Mouse (Mus musculus) large intestine, adult 2 months (tissue): Measurements from ENCODE around the gene Ntn3. TPM values are rescaled to one million over a fixed set of nuclear protein-coding genes. Genes with fewer than 3 reads are reported as not detected.

ENCODE experiments used
- DNase-seq: peaks from one replicate; pipeline ENCODE4 v3.0.0-alpha.2; 2012; ENCODE audit warnings: low read depth, low spot score
- WGBS: fragments of 180-500 bp; shearing (Covaris S2); methylation state at CpG from one replicate; pipeline ENCODE4 v1.1.7; 2018; 5-methylcytosine and 5-hydroxymethylcytosine counted together
- polyA plus RNA-seq: library from polyadenylated mRNA; depleted of rRNA; stranded (reverse); fragments of >200 nt; gene quantifications from 2 replicates; pipeline ENCODE4 v1.2.3, GENCODE M21; 2012

The Ntn3 gene
- polyA plus RNA-seq, 1 experiment: 1.1 TPM

DNA sequence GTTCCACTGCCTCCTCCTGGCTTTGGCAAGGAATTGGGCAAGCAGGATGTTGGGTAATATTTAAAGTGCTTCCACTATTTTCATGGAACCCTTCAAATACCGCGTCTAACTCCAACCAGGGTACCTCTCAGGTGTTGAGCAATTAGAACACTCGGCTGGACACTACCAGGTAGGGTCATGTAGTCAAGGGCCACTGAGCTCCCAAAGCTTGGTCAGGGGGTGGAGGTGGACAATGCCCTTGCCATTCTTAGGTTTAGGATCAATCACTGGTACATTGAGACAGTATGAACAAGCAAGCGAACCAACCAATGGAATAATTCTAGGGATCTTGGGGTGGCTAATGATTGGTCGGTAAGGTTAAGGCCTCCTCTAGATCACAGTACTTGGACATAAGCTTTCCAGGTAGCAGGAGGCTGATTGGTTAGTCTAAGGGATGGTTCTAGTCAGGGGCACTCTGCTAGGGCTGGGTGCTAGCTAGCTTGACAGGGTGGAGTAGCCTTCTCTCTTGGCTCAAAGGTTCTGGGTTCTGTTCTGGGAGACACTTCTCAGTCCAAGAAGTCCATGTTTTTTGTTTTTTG is 3.2 kb upstream of the Ntn3 start:
- DNase-seq: no peak

GRCm38 (mm10) chr17:24211631-24212440 is 2.5 kb upstream of the Ntn3 start:
- 14% methylated on average over 37 of the region's 37 CpGs for WGBS

More for the DNA sequence above, 3.2 kb upstream of the Ntn3 start:
- 54% methylated on average over 5 of the region's 5 CpGs for WGBS

GRCm38 (mm10) chr17:24210591-24210990 is 1.3 kb upstream of the Ntn3 start:
- no peak for DNase-seq
- WGBS: 88% methylated on average over 3 of the region's 3 CpGs

More at GRCm38 (mm10) chr17:24211631-24212440, 2.5 kb upstream of the Ntn3 start:
- DNase-seq: no peak

GRCm38 (mm10) chr17:24209916-24210240 is 547 bp upstream of the Ntn3 start:
- no peak for DNase-seq
- 90% methylated on average over 3 of the region's 3 CpGs for WGBS

GRCm38 (mm10) chr17:24208641-24209042 is 689 bp downstream of the Ntn3 start:
- no peak for DNase-seq
- WGBS: 19% methylated on average over 29 of the region's 29 CpGs

DNA sequence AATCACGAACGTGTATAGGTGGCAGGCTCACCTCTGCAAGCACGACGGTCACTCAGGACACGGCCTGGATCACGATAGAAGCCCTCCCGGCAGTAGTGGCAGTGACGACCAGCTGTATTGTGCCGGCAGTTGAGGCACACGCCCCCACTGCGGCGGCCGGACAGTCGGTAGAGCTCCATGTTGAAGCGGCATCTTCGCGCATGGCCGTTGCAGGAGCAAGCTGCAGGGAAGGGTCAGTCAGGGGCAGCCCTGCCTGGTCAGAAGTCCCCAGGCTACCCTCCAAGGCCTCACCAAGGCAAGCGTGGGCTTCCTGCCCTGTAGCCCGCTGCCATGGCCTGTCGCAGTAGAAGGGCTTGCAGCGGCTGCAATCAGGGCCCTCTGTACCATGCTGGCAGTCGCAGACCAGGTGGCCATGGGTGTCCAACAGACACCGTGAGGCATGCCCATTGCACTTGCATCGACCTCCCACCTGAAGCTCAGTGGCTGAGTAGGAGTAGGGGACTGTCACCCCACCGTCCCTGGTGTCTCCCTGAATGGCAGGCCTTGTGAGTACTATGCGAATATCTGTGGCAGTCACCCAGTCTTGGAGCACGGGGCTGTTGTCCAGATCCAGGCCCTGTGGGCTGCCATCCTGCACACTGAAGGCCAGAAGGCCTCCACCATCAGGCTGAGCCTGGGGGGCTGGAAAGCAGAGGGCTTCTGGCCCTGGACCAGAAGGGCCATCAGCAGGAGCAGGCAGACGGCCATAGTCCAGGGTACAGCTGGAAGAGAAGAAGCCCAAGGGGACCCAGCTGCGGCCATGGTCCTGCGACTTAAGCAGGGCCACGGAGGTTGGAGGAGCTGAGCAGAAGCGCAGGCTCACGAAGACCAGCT is 1.3 kb downstream of the Ntn3 start:
- 90% methylated on average over 34 of the region's 34 CpGs for WGBS
- DNase-seq: no peak

DNA sequence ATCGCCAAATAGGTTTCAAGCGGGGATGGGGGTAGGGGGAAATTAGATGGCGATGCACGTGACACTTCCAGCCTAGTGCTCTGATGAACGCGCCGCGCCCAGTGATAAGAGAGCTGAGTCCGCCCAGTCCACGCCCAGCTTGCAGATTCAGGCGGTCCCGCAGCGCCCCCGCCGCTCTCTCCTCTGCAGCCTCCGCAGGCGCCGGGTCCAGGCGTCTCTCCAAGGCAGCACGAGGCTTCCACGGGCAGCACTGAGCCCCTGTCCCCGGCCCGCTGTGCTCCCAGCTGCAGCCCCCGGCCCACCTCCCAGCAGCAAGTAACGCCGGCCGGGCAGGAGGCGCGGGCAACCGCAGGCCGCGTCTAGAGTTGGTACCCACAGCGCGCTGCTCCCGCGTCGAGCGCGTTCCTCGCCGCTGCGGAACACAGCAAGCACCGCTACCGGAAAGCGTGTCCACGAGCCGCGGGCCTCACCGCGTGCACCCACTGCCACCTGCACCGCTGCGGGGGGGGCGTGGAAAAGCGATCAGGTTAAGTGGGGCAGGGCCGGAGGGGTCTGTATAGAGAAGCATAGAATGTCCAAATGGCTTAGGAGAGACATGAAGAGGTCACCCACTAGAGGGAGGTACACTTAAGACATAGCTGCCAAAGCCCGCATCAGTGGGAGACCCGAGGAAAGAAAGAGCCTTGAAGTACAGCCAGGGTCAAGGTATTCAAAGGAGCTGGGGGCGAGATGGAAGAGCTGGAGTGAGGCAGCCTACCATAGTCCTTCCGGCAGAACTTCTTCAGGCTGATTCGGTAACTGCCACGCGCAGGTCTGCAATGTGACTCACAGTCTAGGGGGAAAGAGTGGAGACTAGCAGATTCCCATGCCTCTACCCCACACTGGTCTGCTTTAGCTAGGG is 2.6 kb downstream of the Ntn3 start:
- 10% methylated on average over 62 of the region's 62 CpGs for WGBS
- DNase-seq: peak; percentile 35

DNA sequence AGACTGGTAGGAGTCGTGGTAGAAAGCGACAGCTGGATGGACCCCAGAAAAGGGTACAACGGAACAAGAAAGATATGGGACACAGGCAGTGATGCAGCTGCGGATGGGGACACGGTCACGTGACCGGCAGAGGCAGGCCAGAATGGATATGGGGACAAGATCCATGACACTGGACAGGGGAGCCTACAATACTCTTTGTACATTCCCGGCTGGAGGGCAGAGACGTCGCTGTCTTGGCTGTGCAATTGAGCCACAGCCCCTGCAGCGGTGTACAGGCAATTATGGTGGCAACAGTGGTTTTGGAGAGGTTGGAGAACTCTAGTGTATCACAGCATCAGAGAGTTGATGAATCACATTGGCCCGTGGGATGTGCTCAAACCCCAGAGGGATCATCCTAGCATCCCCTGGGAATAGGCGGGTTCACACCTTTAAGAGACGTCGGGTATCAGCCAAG is 3.4 kb downstream of the Ntn3 start:
- WGBS: 8% methylated on average over 15 of the region's 15 CpGs
- no peak for DNase-seq

DNA sequence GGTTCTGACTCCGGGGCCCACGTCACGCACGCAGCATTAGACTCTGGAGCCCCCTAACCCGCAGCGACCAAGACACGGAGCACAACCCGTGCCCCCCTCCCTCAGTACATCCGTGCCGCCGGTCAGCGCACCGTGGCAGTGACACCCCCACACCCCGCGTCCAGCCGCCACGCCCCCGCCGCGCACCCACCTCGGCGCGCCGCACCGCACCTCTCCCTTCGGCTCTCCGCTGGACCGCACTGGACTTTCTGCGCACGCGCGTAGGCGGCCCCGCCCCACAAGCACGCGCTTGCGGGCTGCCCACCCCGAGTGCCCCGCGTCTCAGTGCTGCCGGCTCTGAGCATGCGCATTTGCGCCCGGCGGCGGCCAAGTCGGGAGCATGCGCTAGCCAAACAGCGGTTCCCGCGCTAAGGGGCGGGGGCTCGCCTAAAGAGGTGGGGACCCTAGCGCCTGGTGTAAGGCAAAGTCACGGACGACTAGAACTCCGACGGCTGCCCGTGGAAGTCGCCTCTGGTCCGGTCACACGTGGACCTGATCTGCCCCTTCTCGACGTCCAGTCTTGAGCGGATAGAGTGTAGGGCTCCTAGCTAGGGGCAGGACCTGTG is 3.9 kb downstream of the Ntn3 start, which contains the start of gene Tbc1d24:
Tbc1d24 (minus strand) TSS at position 279 of the 605 bp plus-strand sequence.
- peak; percentile 31 for DNase-seq
- WGBS: 1% methylated on average over 61 of the region's 65 CpGs

DNA sequence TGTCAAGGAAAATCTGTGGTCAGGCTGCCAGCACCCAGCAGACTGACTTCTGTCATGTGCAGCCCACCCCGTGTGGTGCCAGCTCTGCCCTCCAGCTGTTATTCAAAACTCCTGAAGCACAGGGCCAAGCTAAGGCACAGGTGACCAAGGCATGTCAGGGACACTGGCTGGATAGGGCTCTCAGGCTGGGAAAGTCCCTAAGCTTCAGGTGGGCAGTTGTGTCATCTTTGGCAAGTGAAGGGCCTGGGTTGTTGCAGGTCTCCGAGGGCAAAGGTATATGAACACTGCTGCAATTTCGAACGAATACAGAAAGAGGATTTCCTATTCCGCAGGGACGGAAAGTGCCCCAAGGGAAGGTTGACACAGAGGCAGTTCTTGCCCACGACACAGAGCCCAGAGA is 4.5 kb downstream of the Ntn3 start:
- DNase-seq: no peak
- WGBS: 8% methylated on average over 7 of the region's 7 CpGs

GRCm38 (mm10) chr17:24203611-24204534 is 5.5 kb downstream of the Ntn3 start:
- WGBS: 53% methylated on average over 3 of the region's 3 CpGs
- DNase-seq: peak; percentile 53

DNA sequence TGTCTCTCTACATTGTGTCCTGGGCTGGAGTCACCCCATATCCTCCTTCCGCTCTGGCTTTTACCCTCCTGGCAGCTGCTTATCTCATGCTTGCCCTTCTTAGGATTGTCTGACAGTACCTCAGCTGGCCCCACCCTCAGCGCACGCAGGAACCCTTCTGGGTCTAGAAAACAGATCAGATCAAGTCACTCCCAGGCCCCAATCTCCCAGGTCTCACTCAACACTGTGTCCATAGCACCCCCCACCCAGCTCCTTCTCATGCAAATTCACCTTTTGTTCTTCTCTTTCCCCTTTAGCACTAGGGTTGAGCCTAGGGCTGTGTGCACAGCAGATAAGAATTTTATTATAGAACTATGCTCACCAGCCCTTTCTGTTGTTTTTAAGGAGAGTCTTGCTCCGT is 6.3 kb downstream of the Ntn3 start:
- peak; percentile 43 for DNase-seq
- WGBS: 27% methylated on average over 4 of the region's 4 CpGs

GRCm38 (mm10) chr17:24201092-24201491 is 8.2 kb downstream of the Ntn3 start:
- 50% methylated on average over 4 of the region's 4 CpGs for WGBS
- DNase-seq: peak; percentile 27

DNA sequence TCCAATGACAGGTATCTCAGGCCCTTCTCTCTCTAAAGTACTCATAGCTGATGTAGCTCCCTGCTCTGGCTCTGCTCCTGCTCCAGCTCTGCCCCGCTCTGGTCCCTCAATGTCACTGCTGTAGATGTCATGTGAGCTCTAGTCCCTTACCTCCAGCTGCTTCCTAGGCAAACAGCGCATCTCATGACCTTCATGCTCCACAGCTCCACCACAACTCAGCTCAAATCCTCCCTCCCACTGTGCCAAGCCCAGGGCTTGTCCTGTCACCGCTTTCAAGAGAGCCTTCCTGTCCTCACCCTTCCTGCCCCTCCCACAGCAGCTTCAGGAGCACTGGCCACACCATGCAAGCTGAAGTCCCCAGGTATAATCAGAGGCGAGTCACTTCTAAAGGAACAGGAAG is 9.6 kb downstream of the Ntn3 start:
- 61% methylated on average over 4 of the region's 4 CpGs for WGBS
- DNase-seq: no peak

DNA sequence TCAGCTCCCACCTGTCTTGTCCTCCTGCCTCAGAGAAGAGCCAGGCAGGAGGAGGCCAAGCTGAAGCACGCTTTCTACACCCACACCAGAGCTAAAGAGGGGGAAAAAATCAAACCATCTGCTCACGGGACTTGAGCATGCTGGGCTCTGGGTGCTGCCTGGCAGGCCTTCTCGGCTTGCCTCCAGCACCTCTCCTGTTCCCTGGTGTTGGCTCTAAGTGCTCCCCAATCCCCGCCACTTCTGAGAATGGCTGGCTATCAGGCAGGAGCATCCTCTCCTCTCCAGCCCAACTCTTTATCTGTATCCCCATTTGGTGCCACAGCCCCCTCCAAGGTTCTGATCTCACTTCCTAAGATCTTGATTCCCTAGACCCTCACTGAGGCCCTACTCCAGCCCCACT is 10.1 kb downstream of the Ntn3 start:
- DNase-seq: no peak
- WGBS: 95% methylated on average over 4 of the region's 4 CpGs

DNA sequence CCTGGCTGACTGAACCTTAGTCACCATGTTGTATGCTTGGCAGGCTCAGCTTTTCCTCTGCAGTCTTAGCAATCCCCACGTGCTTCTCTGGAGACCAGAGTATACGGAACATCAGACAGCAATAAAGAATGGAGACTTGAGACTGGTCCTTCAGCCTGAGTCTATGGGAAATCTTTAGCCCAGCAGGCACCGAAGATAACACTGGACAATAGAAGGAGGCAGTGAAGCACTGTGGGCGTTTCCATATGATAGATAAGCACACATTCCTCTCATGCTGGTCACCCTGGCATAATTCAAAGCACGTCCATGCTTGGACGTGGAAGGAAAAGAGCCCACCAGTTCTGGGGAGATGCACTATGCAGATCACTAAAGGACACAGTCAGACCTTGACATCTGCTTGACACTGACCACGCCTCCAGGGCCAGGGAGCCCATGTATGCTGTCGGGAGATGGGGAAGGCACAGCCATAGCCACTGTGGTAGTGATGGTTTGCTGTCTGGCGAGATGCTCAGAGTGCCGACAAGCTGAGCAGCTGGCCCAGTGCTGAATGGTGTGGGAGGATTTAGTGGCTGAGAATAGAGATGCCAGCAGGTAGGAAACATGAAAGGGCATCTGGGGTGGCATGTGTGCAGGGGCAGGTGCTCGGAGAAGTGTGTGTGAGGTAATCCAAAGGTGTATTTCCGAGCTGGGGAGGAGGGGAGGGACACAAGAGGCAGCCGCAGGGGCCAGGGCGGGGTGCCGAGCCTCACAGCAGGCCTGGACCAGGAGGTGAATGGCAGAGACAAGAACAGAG is 12.1 kb downstream of the Ntn3 start:
- 69% methylated on average over 15 of the region's 15 CpGs for WGBS
- no peak for DNase-seq

DNA sequence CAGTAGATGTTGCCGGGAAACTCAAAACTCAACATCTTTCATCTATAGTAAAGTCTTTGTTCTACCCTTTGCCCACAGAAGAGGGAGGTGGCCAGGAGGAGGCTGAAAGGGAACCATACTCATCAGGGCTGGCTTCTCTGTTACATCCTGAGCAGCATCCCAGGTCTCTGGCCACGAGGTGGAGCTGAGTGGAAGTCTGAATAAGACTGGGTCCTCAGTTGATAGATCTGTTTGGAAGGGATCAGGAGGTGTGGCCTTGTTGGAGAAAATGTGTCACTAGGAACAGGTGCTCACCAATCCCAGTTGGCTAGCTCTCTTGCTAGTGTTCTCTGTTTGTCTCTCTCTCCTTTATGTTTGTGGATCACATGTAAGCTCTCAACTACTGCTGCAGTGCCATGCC is 14.0 kb downstream of the Ntn3 start:
- no peak for DNase-seq
- WGBS: 63% methylated on average over 2 of the region's 2 CpGs
